Mouse (Mus musculus) CH12.LX (cell line): ENCODE data around the gene Eif1ad. TPM values are rescaled to one million over a fixed set of nuclear protein-coding genes. Genes with fewer than 3 reads are reported as not detected.

Experiments used
- DNase-seq: peaks from one replicate; pipeline ENCODE4 v3.0.0-alpha.2; 2013; ENCODE audit errors: extremely low read depth
- H3K27ac ChIP-seq: 2 replicates; pipeline ENCODE4 v1.5.1; 2012; ENCODE audit warnings: low read depth, mild to moderate bottlenecking, control low read depth, moderate library complexity; ENCODE audit not compliant: insufficient read depth
- H3K27me3 ChIP-seq: replicated peaks from 2 replicates; pipeline ENCODE3; 2012; ENCODE audit warnings: inconsistent platforms
- H3K36me3 ChIP-seq, 2 experiments: replicated peaks in 1 of 2; 2 replicates each; pipeline versions ENCODE3 to v1.6.1; 2012; ENCODE audit warnings: inconsistent platforms in 1 of 2, low read length in 1 of 2, mild to moderate bottlenecking in 1 of 2, mixed read lengths in 1 of 2, moderate library complexity in 1 of 2; ENCODE audit not compliant: control insufficient read depth in 1 of 2, insufficient read depth in 1 of 2
- H3K4me1 ChIP-seq, 2 experiments: 2 replicates each; pipeline ENCODE4 v1.6.1; 2012; ENCODE audit warnings: inconsistent platforms in 1 of 2, moderate library complexity in 1 of 2; ENCODE audit not compliant: insufficient read depth in 2 of 2, control insufficient read depth in 1 of 2
- H3K4me2 ChIP-seq: 2 replicates; pipeline ENCODE4 v1.6.1; 2012; ENCODE audit warnings: low read depth, mild to moderate bottlenecking, control low read depth; ENCODE audit not compliant: poor library complexity, insufficient read depth, severe bottlenecking
- H3K4me3 ChIP-seq, 3 experiments: fragments of 150-350 bp in 1 of 3; sonication (generic) in 1 of 3; replicated peaks in 1 of 3; 2 replicates each; pipeline versions ENCODE3 to v1.5.1; 2011 to 2012; ENCODE audit warnings: low read depth in 2 of 3, low read length in 2 of 3, mild to moderate bottlenecking in 2 of 3, moderate library complexity in 2 of 3, control low read depth in 1 of 3, improper control_type of control experiment in 1 of 3, inconsistent platforms in 1 of 3, mixed read lengths in 1 of 3; ENCODE audit not compliant: poor library complexity in 1 of 3
- H3K79me2 ChIP-seq: replicated peaks from 2 replicates; pipeline ENCODE4 v1.6.1; 2012; ENCODE audit warnings: mild to moderate bottlenecking, moderate library complexity; ENCODE audit not compliant: control insufficient read depth, poor library complexity, insufficient read depth, severe bottlenecking; ENCODE audit errors: extremely low read depth
- H3K9ac ChIP-seq: 2 replicates; pipeline ENCODE4 v1.6.1; 2012; ENCODE audit warnings: low read depth, mild to moderate bottlenecking, control low read depth, moderate library complexity; ENCODE audit not compliant: insufficient read depth
- H3K9me3 ChIP-seq: replicated peaks from 2 replicates; pipeline ENCODE3; 2012; ENCODE audit warnings: low read length, inconsistent platforms, mixed read lengths
- CHD2 ChIP-seq: IDR thresholded peaks from 2 replicates; pipeline ENCODE4 v1.6.1; 2011; ENCODE audit warnings: low read length, improper control_type of control experiment
- CTCF ChIP-seq, 2 experiments: IDR thresholded peaks in 1 of 2; conservative IDR thresholded peaks in 1 of 2; 2 replicates each; pipeline ENCODE4 v1.5.1; 2011 to 2012; ENCODE audit warnings: low read depth in 2 of 2, low read length in 2 of 2, improper control_type of control experiment in 1 of 2, inconsistent platforms in 1 of 2, mild to moderate bottlenecking in 1 of 2, moderate library complexity in 1 of 2
- E2F4 ChIP-seq: IDR thresholded peaks from 2 replicates; pipeline ENCODE4 v1.6.1; 2011; ENCODE audit warnings: low read depth, low read length, improper control_type of control experiment; ENCODE audit not compliant: insufficient replicate concordance
- ELF1 ChIP-seq: IDR thresholded peaks from 2 replicates; pipeline ENCODE4 v1.6.1; 2014; ENCODE audit warnings: low read depth, mild to moderate bottlenecking, inconsistent platforms, low read length, improper control_type of control experiment
- EP300 ChIP-seq: IDR thresholded peaks from 2 replicates; pipeline ENCODE4 v1.6.1; 2011; ENCODE audit warnings: low read length, improper control_type of control experiment
- ETS1 ChIP-seq: conservative IDR thresholded peaks from 2 replicates; pipeline ENCODE4 v1.6.1; 2012; ENCODE audit warnings: low read depth, mild to moderate bottlenecking, inconsistent platforms, low read length, improper control_type of control experiment, moderate library complexity
- GABPA ChIP-seq: IDR thresholded peaks from 2 replicates; pipeline ENCODE4 v1.6.1; 2012; ENCODE audit warnings: low read depth, low read length, improper control_type of control experiment, inconsistent platforms; ENCODE audit not compliant: insufficient replicate concordance
- HCFC1 ChIP-seq: IDR thresholded peaks from 2 replicates; pipeline ENCODE4 v1.6.1; 2012; ENCODE audit warnings: low read depth, mild to moderate bottlenecking, inconsistent platforms, low read length, improper control_type of control experiment
- IRF4 ChIP-seq: IDR thresholded peaks from 2 replicates; pipeline ENCODE4 v1.6.1; 2014; ENCODE audit warnings: low read depth, mild to moderate bottlenecking, inconsistent platforms, low read length, improper control_type of control experiment
- JUN ChIP-seq: IDR thresholded peaks from 2 replicates; pipeline ENCODE4 v1.6.1; 2011; ENCODE audit warnings: low read depth, mild to moderate bottlenecking, low read length, improper control_type of control experiment, moderate library complexity; ENCODE audit not compliant: insufficient read depth
- KAT2A ChIP-seq: IDR thresholded peaks from 2 replicates; pipeline ENCODE4 v1.6.1; 2012; ENCODE audit warnings: low read length, improper control_type of control experiment, inconsistent platforms; ENCODE audit not compliant: insufficient replicate concordance
- MAFK ChIP-seq: IDR thresholded peaks from 2 replicates; pipeline ENCODE4 v1.6.1; 2011; ENCODE audit warnings: low read length, improper control_type of control experiment; ENCODE audit not compliant: insufficient replicate concordance
- MEF2A ChIP-seq: IDR thresholded peaks from 2 replicates; pipeline ENCODE4 v1.6.1; 2014; ENCODE audit warnings: low read depth, mild to moderate bottlenecking, inconsistent platforms, low read length, improper control_type of control experiment, borderline replicate concordance
- MYC ChIP-seq: IDR thresholded peaks from 2 replicates; pipeline ENCODE4 v1.6.1; 2011; ENCODE audit warnings: low read depth, mild to moderate bottlenecking, improper control_type of control experiment, low read length
- NELFE ChIP-seq: IDR thresholded peaks from 2 replicates; pipeline ENCODE4 v1.6.1; 2011; ENCODE audit warnings: low read depth, low read length, improper control_type of control experiment
- PAX5 ChIP-seq: IDR thresholded peaks from 2 replicates; pipeline ENCODE4 v1.6.1; 2012; ENCODE audit warnings: low read length, inconsistent platforms, mixed read lengths
- POLR2A ChIP-seq: IDR thresholded peaks from 2 replicates; pipeline ENCODE4 v1.6.1; 2011; ENCODE audit warnings: low read depth, mild to moderate bottlenecking, improper control_type of control experiment, low read length
- SMC3 ChIP-seq: IDR thresholded peaks from 2 replicates; pipeline ENCODE4 v1.6.1; 2011; ENCODE audit warnings: low read depth, low read length, improper control_type of control experiment
- USF1 ChIP-seq: IDR thresholded peaks from 2 replicates; pipeline ENCODE4 v1.6.1; 2014; ENCODE audit warnings: low read depth, mild to moderate bottlenecking, inconsistent platforms, low read length, improper control_type of control experiment
- USF2 ChIP-seq: conservative IDR thresholded peaks from 2 replicates; pipeline ENCODE4 v1.6.1; 2011; ENCODE audit warnings: low read depth, low read length, improper control_type of control experiment
- ZKSCAN1 ChIP-seq: IDR thresholded peaks from 2 replicates; pipeline ENCODE4 v1.6.1; 2012; ENCODE audit warnings: low read depth, inconsistent platforms, low read length, improper control_type of control experiment, borderline replicate concordance
- dilution Hi-C: fragments of 300-500 bp; cut with MboI; formaldehyde crosslinking; loops from 2 replicates; pipeline ENCODE4 v1.14.3; 2020; ENCODE audit warnings: low sequenced_read_pairs; ENCODE audit not compliant: extremely low pct_unique_long_range_greater_than_20kb, extremely low pct_ligation_motif_present
- in situ Hi-C: fragments of 300-500 bp; cut with MboI; formaldehyde crosslinking; loops from 3 replicates; pipeline ENCODE4 v1.14.3; 2019; ENCODE audit warnings: low sequenced_read_pairs, low pct_ligation_motif_present, low pct_unique_long_range_greater_than_20kb, mixed read lengths
- polyA plus RNA-seq: library from polyadenylated mRNA; unstranded; fragments of >175 nt; gene quantifications from 2 replicates; pipeline ENCODE4 v1.2.1, GENCODE M21; 2012; ENCODE audit warnings: low read depth; ENCODE audit not compliant: insufficient read length
- total RNA-seq, 2 experiments: library from RNA; depleted of rRNA; stranded (reverse); fragments of 300-350 nt in 1 of 2; fragments of >200 nt in 1 of 2; gene quantifications; 2 replicates each; pipeline ENCODE4 v1.2.3; 2012 to 2014

Gene Eif1ad
- total and polyA plus RNA-seq, 3 experiments = 68.4 to 98.8 (median 79.3) TPM

DNA sequence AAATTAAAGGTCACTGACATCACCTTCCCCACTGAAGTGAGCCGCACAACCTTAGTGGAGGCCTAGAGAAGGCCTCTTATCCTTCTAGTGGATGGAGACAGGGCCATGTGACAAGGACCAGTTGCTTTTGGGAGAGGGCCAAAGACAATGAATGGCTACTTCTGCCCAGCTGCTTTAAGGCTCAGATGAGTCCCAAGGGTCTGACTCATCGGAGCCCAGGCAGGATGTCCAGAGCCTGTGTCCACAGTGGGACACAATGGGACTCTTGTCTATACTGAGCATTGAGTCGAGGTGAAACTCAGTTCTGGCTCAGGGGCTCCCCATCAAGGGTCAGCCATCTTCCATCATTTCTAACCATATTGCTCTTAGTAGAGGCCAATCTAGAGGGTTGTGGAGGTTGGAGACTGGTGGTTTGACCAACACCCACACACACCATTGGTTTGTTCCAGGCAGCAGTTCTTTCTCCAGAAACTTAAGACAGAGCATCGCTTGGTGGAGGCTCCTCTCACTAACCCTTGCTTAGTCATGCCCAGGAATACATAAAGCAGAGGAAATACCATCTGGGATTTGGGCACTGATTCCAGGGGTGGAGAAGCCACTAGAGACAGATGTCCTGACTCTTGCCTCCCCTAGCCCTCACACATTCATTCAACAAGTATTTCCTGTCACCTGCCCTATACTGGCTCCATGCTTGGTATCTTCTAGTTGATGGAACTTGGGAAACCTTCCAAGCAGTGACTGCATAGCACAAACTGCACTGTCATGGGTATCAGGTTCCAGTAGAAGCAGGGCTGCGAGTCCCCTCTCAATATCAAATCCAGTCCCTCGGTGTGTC lies 21.0 kb upstream of the Eif1ad start:
- Histone ChIP-seq H3K36me3 (no peaks in the 10 kb centered on the region), H3K27me3 (peaks cover 3% of the 10 kb centered on the region), H3K9me3 (no peaks in the 10 kb centered on the region), H3K4me2 (no peak overlapping the region), H3K9ac (no peak overlapping the region), H3K4me3 (no peak overlapping the region), H3K27ac (no peak overlapping the region), H3K4me1 (peaks cover 5 to 18% of the 10 kb centered on the region in 2 experiments), H3K79me2 (no peaks in the 10 kb centered on the region)
- TF ChIP-seq E2F4 = no peak
- no peak for TF ChIP-seq ZKSCAN1
- no peak for TF ChIP-seq JUN
- no peak for TF ChIP-seq MEF2A
- no peak for TF ChIP-seq SMC3
- no peak for TF ChIP-seq HCFC1
- no peak for TF ChIP-seq PAX5
- no peak for TF ChIP-seq USF1
- no peak for TF ChIP-seq EP300
- TF ChIP-seq POLR2A = no peak
- TF ChIP-seq KAT2A = no peak
- TF ChIP-seq CHD2 = no peak
- no peak for TF ChIP-seq MAFK
- no peak for TF ChIP-seq ELF1
- no peak for TF ChIP-seq CTCF (conservative IDR thresholded peaks at IDR 0.05 in 1 of 2, IDR thresholded peaks at IDR 0.05 in 1 of 2; ENCODE audit: low read depth in 2 of 2, low read length in 2 of 2)
- no peak for TF ChIP-seq MYC
- TF ChIP-seq GABPA = no peak
- no peak for TF ChIP-seq NELFE
- DNase-seq = no peak
- in situ Hi-C loops = no loop called here
- dilution Hi-C loops = no loop called here

DNA sequence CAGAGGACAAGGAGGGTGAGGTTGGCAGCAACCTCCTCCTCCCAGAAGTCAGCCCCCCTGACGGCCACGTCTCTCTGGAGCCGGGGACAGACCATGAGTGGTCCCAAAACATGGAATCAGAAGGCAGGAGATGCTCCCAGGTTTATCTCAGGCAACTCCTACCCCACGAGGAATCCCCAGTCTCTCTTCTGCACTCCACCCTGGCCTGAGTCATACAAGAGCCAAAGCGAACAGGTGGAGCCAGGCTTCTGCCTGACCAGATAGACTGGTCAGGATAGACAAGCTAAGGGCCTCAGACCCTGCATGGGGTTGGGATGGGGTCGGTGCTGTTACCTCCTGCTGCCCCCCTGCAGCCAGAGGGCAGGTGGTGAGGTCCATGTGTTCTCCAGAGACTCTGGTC lies 18.5 kb upstream of the Eif1ad start:
- H3K79me2 ChIP-seq = no peaks in the 10 kb centered on the region
- dilution Hi-C loops (no loop called here), in situ Hi-C loops (no loop called here)
- no peak overlapping the region for H3K9ac ChIP-seq
- DNase-seq = no peak
- H3K4me1 ChIP-seq = peaks cover 5 to 18% of the 10 kb centered on the region in 2 experiments
- no peak overlapping the region for H3K4me3 ChIP-seq
- TF ChIP-seq USF2 = no peak
- TF ChIP-seq KAT2A = no peak
- no peak for TF ChIP-seq IRF4
- TF ChIP-seq ETS1 = no peak
- H3K36me3 ChIP-seq = no peaks in the 10 kb centered on the region
- no peak overlapping the region for H3K27ac ChIP-seq
- H3K27me3 ChIP-seq = no peaks in the 10 kb centered on the region
- H3K4me2 ChIP-seq = no peak overlapping the region
- H3K9me3 ChIP-seq = no peaks in the 10 kb centered on the region
